Mouse (Mus musculus) lung, adult 18-20 months (tissue): ENCODE data around the gene Ofcc1.

Experiments used
- DNase-seq, 2 experiments: peaks; one replicate each; pipeline ENCODE4 v3.0.0; 2022; ENCODE audit warnings: mixed read lengths in 2 of 2

Ofcc1 gene

GRCm38 (mm10) chr13:40361288-40361687, at the start of gene Ofcc1:
Gene Ofcc1 (minus strand): TSS chr13:40361450.
- no peak for DNase-seq

- DNase-seq: no peak
Observed at GRCm38 (mm10) chr13:40390120-40390519, 28.9 kb upstream of the Ofcc1 start.

GRCm38 (mm10) chr13:40387446-40387845, 26.2 kb upstream of the Ofcc1 start:
- DNase-seq: no peak

GRCm38 (mm10) chr13:40384962-40385361, 23.7 kb upstream of the Ofcc1 start:
- no peak for DNase-seq

- DNase-seq: no peak
Observed at GRCm38 (mm10) chr13:40376773-40377172, 15.5 kb upstream of the Ofcc1 start.

GRCm38 (mm10) chr13:40366762-40367161, 5.5 kb upstream of the Ofcc1 start:
- no peak for DNase-seq

- DNase-seq: no peak
Observed at GRCm38 (mm10) chr13:40364855-40365254, 3.6 kb upstream of the Ofcc1 start.

- no peak for DNase-seq
Observed at GRCm38 (mm10) chr13:40360692-40361091, 558 bp downstream of the Ofcc1 start.

GRCm38 (mm10) chr13:40347045-40347444, 14.2 kb downstream of the Ofcc1 start:
- DNase-seq: no peak

GRCm38 (mm10) chr13:40323301-40323700, 37.9 kb downstream of the Ofcc1 start:
- no peak for DNase-seq

GRCm38 (mm10) chr13:40320814-40321525, 40.3 kb downstream of the Ofcc1 start:
- DNase-seq: no peak

- no peak for DNase-seq
Observed at GRCm38 (mm10) chr13:40317731-40318130, 43.5 kb downstream of the Ofcc1 start.

GRCm38 (mm10) chr13:40315158-40315792, 46.0 kb downstream of the Ofcc1 start:
- no peak for DNase-seq

GRCm38 (mm10) chr13:40292891-40293290, 68.4 kb downstream of the Ofcc1 start:
- DNase-seq: no peak

GRCm38 (mm10) chr13:40290846-40291245, 70.4 kb downstream of the Ofcc1 start:
- DNase-seq: no peak

GRCm38 (mm10) chr13:40288650-40289049, 72.6 kb downstream of the Ofcc1 start:
- no peak for DNase-seq

GRCm38 (mm10) chr13:40287266-40288002, 73.8 kb downstream of the Ofcc1 start:
- DNase-seq: no peak

- no peak for DNase-seq
Observed at GRCm38 (mm10) chr13:40285234-40285791, 75.9 kb downstream of the Ofcc1 start.

- no peak for DNase-seq
Observed at GRCm38 (mm10) chr13:40280616-40281015, 80.6 kb downstream of the Ofcc1 start.

- DNase-seq: no peak
Observed at GRCm38 (mm10) chr13:40267546-40267945, 93.7 kb downstream of the Ofcc1 start.

GRCm38 (mm10) chr13:40263087-40263807, 98.0 kb downstream of the Ofcc1 start:
- no peak for DNase-seq

GRCm38 (mm10) chr13:40258757-40259156, 102.5 kb downstream of the Ofcc1 start:
- no peak for DNase-seq

- DNase-seq: peak in 1 of 2 experiments; percentile 24
Observed at GRCm38 (mm10) chr13:40243821-40244220, 117.4 kb downstream of the Ofcc1 start.
